Mouse (Mus musculus) heart, postnatal 0 days (tissue): ENCODE results near the gene Gm49354.
A peak's percentile ranks its signal among the peaks of the same experiment; 100 is the strongest.

ENCODE experiments used
- CTCF ChIP-seq: IDR thresholded peaks from 2 replicates; pipeline ENCODE4 v1.5.1; 2016; ENCODE audit warnings: antibody characterized with exemption, control low read depth, low read depth
- EP300 ChIP-seq: IDR thresholded peaks from 2 replicates; pipeline ENCODE4 v1.6.1; 2016; ENCODE audit warnings: antibody characterized with exemption, low read depth

- TF ChIP-seq CTCF (peak; percentile 29), EP300 (no peak; the same call in 1 of the 2 replicates)
Measured at GRCm38 (mm10) chr13:59770164-59770562, 11.9 kb downstream of the Gm49354 start.
